Mouse (Mus musculus): ENCODE data around the gene Gm12216.

- TF ChIP-seq CTCF (IDR thresholded peaks at IDR 0.05; ENCODE audit: low read depth, low read length) = no peak
- no peak for TF ChIP-seq POLR2A (IDR thresholded peaks at IDR 0.05; ENCODE audit: insufficient read depth, low read length)
Observed at GRCm38 (mm10) chr11:53755011-53755595, 104.0 kb downstream of the Gm12216 start.
